Mouse (Mus musculus) left cerebral cortex, adult 2 months (tissue): ENCODE results near the gene Gfi1. TPM values are rescaled to one million over a fixed set of nuclear protein-coding genes. Genes with fewer than 3 reads are reported as not detected.

ENCODE experiments used
- DNase-seq, 2 experiments: peaks; one replicate each; pipeline ENCODE4 v3.0.0; 2021 to 2022; ENCODE audit warnings: low spot score in 2 of 2, mixed read lengths in 1 of 2; ENCODE audit errors: extremely low spot score in 1 of 2
- H3K27ac ChIP-seq: fragments of 200-600 bp; 2 replicates; pipeline ENCODE4 v1.8.1; 2022
- H3K4me3 ChIP-seq: fragments of 200-600 bp; 2 replicates; pipeline ENCODE4 v1.8.1; 2022
- CTCF ChIP-seq: fragments of 200-600 bp; IDR thresholded peaks from 2 replicates; pipeline ENCODE4 v1.8.1; 2022; ENCODE audit warnings: antibody characterized with exemption, mild to moderate bottlenecking, moderate library complexity
- intact Hi-C: fragments of 180-260 bp; cut with DNase I; formaldehyde crosslinking; loops from one replicate; pipeline ENCODE4 v1.15.1; 2025
- long read RNA-seq, 2 experiments: library from polyadenylated mRNA; stranded (forward); transcript quantifications; one replicate each; pipeline ENCODE4 v2.0.0; 2021; ENCODE audit warnings: borderline mapping rate in 2 of 2
- total RNA-seq, 2 experiments: library from RNA; stranded (reverse); gene quantifications; 2 replicates each; pipeline ENCODE4 v1.2.3; 2021

The Gfi1 gene
- total RNA-seq: not detected
- long read RNA-seq, experiment 1: 0 reads
- long read RNA-seq, experiment 2: 0 reads

- no peak for DNase-seq
- H3K4me3 ChIP-seq: no peak within 1 kb of the TSS
- no peak within 1 kb of the TSS for H3K27ac ChIP-seq
- intact Hi-C loops: no loop called here
- TF ChIP-seq CTCF: no peak
Observed at GRCm38 (mm10) chr5:107725435-107726261, at the start of gene Gfi1. Gene Gfi1 (minus strand): TSS chr5:107726036.

- intact Hi-C loops: no loop called here
- TF ChIP-seq CTCF: no peak
- no peak for DNase-seq
- Histone ChIP-seq H3K4me3 (no peak overlapping the region), H3K27ac (no peak overlapping the region)
Observed at GRCm38 (mm10) chr5:107772049-107772448, 46.2 kb upstream of the Gfi1 start.

GRCm38 (mm10) chr5:107768224-107768623 lies 42.4 kb upstream of the Gfi1 start:
- H3K27ac ChIP-seq: no peak overlapping the region
- no peak overlapping the region for H3K4me3 ChIP-seq
- intact Hi-C loops: no loop called here
- no peak for DNase-seq
- no peak for TF ChIP-seq CTCF

- TF ChIP-seq CTCF: no peak
- DNase-seq: no peak
- Histone ChIP-seq H3K27ac (no peak overlapping the region), H3K4me3 (no peak overlapping the region)
- intact Hi-C loops: no loop called here
Observed at GRCm38 (mm10) chr5:107765946-107766345, 40.1 kb upstream of the Gfi1 start.

- Histone ChIP-seq H3K4me3 (no peak overlapping the region), H3K27ac (no peak overlapping the region)
- intact Hi-C loops: no loop called here
- no peak for DNase-seq
- no peak for TF ChIP-seq CTCF
Observed at GRCm38 (mm10) chr5:107764486-107764885, 38.6 kb upstream of the Gfi1 start.

- Histone ChIP-seq H3K4me3 (no peak overlapping the region), H3K27ac (no peak overlapping the region)
- no peak for TF ChIP-seq CTCF
- intact Hi-C loops: no loop called here
- DNase-seq: no peak
Observed at GRCm38 (mm10) chr5:107763674-107764073, 37.8 kb upstream of the Gfi1 start.

- no peak for DNase-seq
- no peak overlapping the region for H3K27ac ChIP-seq
- TF ChIP-seq CTCF: no peak
- intact Hi-C loops: no loop called here
- H3K4me3 ChIP-seq: no peak overlapping the region
Observed at GRCm38 (mm10) chr5:107759121-107759520, 33.3 kb upstream of the Gfi1 start.

- no peak overlapping the region for H3K4me3 ChIP-seq
- intact Hi-C loops: no loop called here
- no peak overlapping the region for H3K27ac ChIP-seq
- TF ChIP-seq CTCF: no peak
- DNase-seq: no peak
Observed at GRCm38 (mm10) chr5:107756072-107756471, 30.2 kb upstream of the Gfi1 start.

- no peak for DNase-seq
- intact Hi-C loops: no loop called here
- Histone ChIP-seq H3K4me3 (no peak overlapping the region), H3K27ac (no peak overlapping the region)
- TF ChIP-seq CTCF: no peak
Observed at GRCm38 (mm10) chr5:107754740-107755139, 28.9 kb upstream of the Gfi1 start.

- TF ChIP-seq CTCF: no peak
- no peak overlapping the region for H3K4me3 ChIP-seq
- no peak for DNase-seq
- H3K27ac ChIP-seq: no peak overlapping the region
- intact Hi-C loops: no loop called here
Observed at GRCm38 (mm10) chr5:107753656-107754055, 27.8 kb upstream of the Gfi1 start.

GRCm38 (mm10) chr5:107749229-107749916 lies 23.5 kb upstream of the Gfi1 start:
- no peak for TF ChIP-seq CTCF
- intact Hi-C loops: no loop called here
- no peak for DNase-seq
- Histone ChIP-seq H3K27ac (no peak overlapping the region), H3K4me3 (no peak overlapping the region)

GRCm38 (mm10) chr5:107739023-107739422 lies 13.2 kb upstream of the Gfi1 start:
- no peak overlapping the region for H3K4me3 ChIP-seq
- TF ChIP-seq CTCF: no peak
- H3K27ac ChIP-seq: no peak overlapping the region
- no peak for DNase-seq
- intact Hi-C loops: no loop called here
